Mouse (Mus musculus): Measurements from ENCODE around the gene Terf2.

DNA sequence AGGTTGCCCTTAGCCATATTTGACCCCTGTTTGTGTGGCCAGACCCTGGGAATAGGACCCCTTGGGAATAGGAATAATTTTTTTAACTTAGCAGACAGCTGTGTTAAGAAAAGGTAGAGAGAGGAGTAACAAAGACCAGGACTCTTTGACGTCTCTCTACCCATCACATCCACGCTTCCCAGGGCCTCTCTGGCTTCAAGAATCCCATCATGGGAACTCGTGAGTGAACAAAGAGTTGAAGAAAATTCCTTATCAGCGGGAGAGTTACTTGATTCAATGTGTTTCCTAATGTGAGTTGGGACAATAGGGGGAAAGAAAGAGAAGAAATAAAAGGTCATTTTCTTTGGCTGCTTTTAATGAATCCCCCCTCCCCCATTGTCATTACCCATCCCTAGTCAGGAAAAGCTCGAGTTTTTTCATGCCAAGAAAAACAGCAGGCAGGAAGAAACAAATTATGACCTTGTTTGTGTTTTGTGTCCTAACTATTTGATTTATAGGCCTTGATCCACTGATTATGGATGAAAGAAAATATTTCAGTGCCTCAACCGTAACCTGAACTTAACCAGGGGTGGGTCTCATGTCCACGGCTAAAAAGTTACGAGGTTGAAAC lies 39.8 kb upstream of the Terf2 start:
- TF ChIP-seq POLR2A (IDR thresholded peaks at IDR 0.05; ENCODE audit: low read depth, low read length) (no peak), CTCF (IDR thresholded peaks at IDR 0.05; ENCODE audit: extremely low read depth, insufficient read depth, insufficient read length, insufficient replicate concordance) (no peak)

All from spleen, adult 2 months (tissue).